Mouse (Mus musculus): ENCODE measurements at regions not wholly inside any gene's neighbourhood (a gene's known extent, or its start where the extent isn't known, plus 50 kb on each side); places are given as distances from the start of the nearest gene placed in this dataset.

GRCm38 (mm10) chr11:19145991-19146390, 127.2 kb upstream of the Meis1 start:
- TF ChIP-seq POLR2A (IDR thresholded peaks at IDR 0.05; ENCODE audit: low read depth, low read length) (no peak), CTCF (IDR thresholded peaks at IDR 0.05; ENCODE audit: borderline replicate concordance, insufficient read depth, low read length) (no peak)

All from embryonic fibroblast, embryonic 13.5 days (primary cell).